Mouse (Mus musculus) cortical plate, adult 2 months (tissue): ENCODE data around the gene Dmrt1. TPM values are rescaled to one million over a fixed set of nuclear protein-coding genes. Genes with fewer than 3 reads are reported as not detected.

Experiments
- H3K27ac ChIP-seq: fragments of 200-500 bp; 2 replicates; pipeline ENCODE4 v1.5.1; 2012; ENCODE audit warnings: low read length, control low read depth, inconsistent platforms; ENCODE audit not compliant: insufficient read depth
- H3K4me1 ChIP-seq: fragments of 200-500 bp; 2 replicates; pipeline ENCODE4 v1.6.1; 2011; ENCODE audit warnings: low read length; ENCODE audit not compliant: control insufficient read depth, insufficient read depth
- H3K4me3 ChIP-seq: fragments of 200-500 bp; 2 replicates; pipeline ENCODE4 v1.5.1; 2011; ENCODE audit warnings: mild to moderate bottlenecking, low read length, control low read depth; ENCODE audit not compliant: insufficient read depth
- CTCF ChIP-seq: fragments of 200-500 bp; IDR thresholded peaks from 2 replicates; pipeline ENCODE4 v1.5.1; 2011; ENCODE audit warnings: mild to moderate bottlenecking, control low read depth, low read length; ENCODE audit not compliant: insufficient read depth; ENCODE audit errors: extremely low read depth
- POLR2A ChIP-seq: fragments of 200-500 bp; IDR thresholded peaks from 2 replicates; pipeline ENCODE4 v1.6.1; 2011; ENCODE audit warnings: mild to moderate bottlenecking, low read length, control low read depth; ENCODE audit not compliant: insufficient read depth; ENCODE audit errors: extremely low read depth
- polyA plus RNA-seq: library from polyadenylated mRNA; depleted of rRNA; stranded (reverse); fragments of >200 nt; gene quantifications from 2 replicates; pipeline ENCODE4 v1.2.3, GENCODE M21; 2012

The Dmrt1 gene
- polyA plus RNA-seq, 1 experiment = not detected

DNA sequence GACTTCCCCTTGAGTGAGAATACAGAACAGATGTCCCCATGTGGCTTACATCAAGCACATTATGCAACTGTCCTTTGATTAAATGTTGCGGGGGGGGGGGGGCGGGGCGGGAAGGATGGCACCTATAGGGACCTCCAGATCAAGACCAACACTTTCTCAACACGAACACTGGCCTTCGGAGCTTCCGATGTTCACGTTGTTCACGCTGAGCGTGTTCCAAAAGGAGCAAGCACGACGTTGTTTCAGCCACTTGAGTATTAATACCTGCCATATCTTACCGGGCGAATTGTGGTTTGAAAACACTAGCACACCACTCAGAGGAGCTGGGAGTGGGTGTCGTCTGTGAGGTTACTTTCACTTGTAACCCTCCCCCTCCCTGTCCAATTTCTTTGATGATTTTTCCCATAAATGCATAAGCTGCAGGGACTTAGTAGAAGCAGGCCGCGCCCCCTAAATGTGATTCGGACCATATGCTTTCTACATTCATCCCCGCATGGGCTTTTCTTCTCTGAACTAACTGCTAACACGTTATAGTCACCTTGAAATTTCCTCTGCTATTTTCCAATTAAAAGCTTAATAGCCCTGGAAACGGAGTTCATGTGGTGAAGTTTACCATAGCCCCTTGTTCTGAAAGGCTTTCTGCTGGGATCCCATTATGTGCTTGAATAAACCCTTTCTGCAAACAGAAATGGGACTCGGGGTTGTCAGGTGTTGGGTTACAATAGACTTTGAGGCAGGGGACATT is 102.2 kb downstream of the Dmrt1 start:
- no peak overlapping the region for H3K27ac ChIP-seq
- H3K4me3 ChIP-seq = no peak overlapping the region
- TF ChIP-seq POLR2A = no peak
- TF ChIP-seq CTCF = no peak
- no peaks in the 10 kb centered on the region for H3K4me1 ChIP-seq

- no peak for TF ChIP-seq POLR2A
- no peak for TF ChIP-seq CTCF
- H3K4me3 ChIP-seq = no peak overlapping the region
- H3K4me1 ChIP-seq = no peaks in the 10 kb centered on the region
- no peak overlapping the region for H3K27ac ChIP-seq
Observed at GRCm38 (mm10) chr19:25608206-25608580, 102.8 kb downstream of the Dmrt1 start.

- no peak overlapping the region for H3K27ac ChIP-seq
- no peak overlapping the region for H3K4me3 ChIP-seq
- no peak for TF ChIP-seq CTCF
- H3K4me1 ChIP-seq = no peaks in the 10 kb centered on the region
Observed at GRCm38 (mm10) chr19:25608961-25609850, 103.8 kb downstream of the Dmrt1 start.

GRCm38 (mm10) chr19:25610015-25610410 is 104.6 kb downstream of the Dmrt1 start, which contains the start of gene Dmrt3:
Gene Dmrt3, plus strand, starts transcription at chr19:25610301.
- Histone ChIP-seq H3K4me3 (no peak within 1 kb of the TSS), H3K4me1 (no peaks in the 10 kb centered on the region), H3K27ac (no peak within 1 kb of the TSS)
- TF ChIP-seq CTCF = no peak

- no peaks in the 10 kb centered on the region for H3K4me1 ChIP-seq
- TF ChIP-seq POLR2A = no peak
- no peak for TF ChIP-seq CTCF
- H3K27ac ChIP-seq = no peak overlapping the region
- no peak overlapping the region for H3K4me3 ChIP-seq
Observed at GRCm38 (mm10) chr19:25610411-25611111, 105.1 kb downstream of the Dmrt1 start.

DNA sequence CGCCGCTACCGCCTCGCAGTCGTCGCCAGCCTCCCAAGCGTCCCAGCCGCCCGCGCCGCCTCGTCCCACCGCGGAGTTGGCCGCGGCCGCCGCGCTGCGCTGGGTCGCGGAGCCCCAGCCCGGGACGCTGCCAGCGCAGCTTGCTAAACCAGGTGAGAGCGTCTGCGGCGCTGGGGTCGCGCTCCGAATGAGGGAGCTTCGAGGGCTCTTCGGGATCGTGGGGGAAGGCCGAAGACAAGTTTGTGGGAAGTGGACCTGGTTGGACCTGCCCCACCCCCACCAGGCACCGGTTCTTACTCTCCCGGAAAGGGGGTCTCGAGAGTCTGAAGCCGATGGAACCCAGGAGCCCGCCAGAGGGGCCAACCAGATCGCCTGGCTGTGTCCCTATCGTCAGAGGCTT is 105.7 kb downstream of the Dmrt1 start:
- H3K4me1 ChIP-seq = no peaks in the 10 kb centered on the region
- no peak overlapping the region for H3K4me3 ChIP-seq
- TF ChIP-seq POLR2A = no peak
- TF ChIP-seq CTCF = no peak
- no peak overlapping the region for H3K27ac ChIP-seq

GRCm38 (mm10) chr19:25611876-25612805 is 106.7 kb downstream of the Dmrt1 start:
- no peaks in the 10 kb centered on the region for H3K4me1 ChIP-seq
- no peak overlapping the region for H3K4me3 ChIP-seq
- TF ChIP-seq POLR2A = no peak
- no peak for TF ChIP-seq CTCF
- H3K27ac ChIP-seq = no peak overlapping the region

DNA sequence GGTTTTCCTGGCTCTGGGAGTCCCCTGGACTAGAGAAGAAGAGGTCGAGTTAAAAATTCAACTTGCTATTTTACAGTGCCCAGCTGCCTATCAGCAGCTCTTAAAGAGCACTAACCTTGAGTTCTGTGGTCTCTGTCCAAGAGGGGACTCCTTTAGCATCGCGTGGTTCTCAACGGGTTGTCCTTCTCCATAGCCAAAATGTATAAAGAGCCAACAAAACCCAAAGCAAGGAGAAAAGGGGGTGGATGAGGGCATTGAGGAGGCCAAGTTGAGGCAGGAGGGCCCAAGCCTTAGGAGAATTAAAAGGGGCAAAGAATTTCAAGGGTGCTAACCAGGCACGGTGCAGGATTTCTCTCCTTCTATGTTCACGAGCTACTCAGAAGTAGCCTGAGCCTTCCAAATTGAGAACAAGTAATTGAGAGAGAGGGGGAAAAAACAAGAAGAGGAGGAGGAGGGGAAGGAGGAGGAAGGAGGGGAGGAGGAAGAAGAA is 107.4 kb downstream of the Dmrt1 start:
- no peaks in the 10 kb centered on the region for H3K4me1 ChIP-seq
- TF ChIP-seq POLR2A = no peak
- TF ChIP-seq CTCF = no peak
- H3K27ac ChIP-seq = no peak overlapping the region
- no peak overlapping the region for H3K4me3 ChIP-seq
